ENCODE assay signal across 20 mouse cellular contexts in genomic region chr2:151215141-151215540, GRCm38 (mm10).
DNase-seq lines count a peak whose midpoint lies in the region; ATAC-seq and TF ChIP-seq lines count a peak whose summit lies in the region.
"Had no signal": no experiment of that assay in that cellular context is flagged by ENCODE, and none has a peak within 500 bp of the region (broad histone marks: within the 10 kb centered on the region; RNA-seq: fewer than 3 reads in every experiment).

No protein-coding gene starts in this region.

- H3K27me3 ChIP-seq in heart, embryonic 10.5 days (ENCODE audit: insufficient read depth, poor library complexity, severe bottlenecking) = no peaks in the 10 kb centered on the region
- H3K27me3 ChIP-seq in hindbrain, embryonic 11.5 days (ENCODE audit: control insufficient read depth, insufficient read depth, low read length) = no peaks in the 10 kb centered on the region
- H3K27me3 ChIP-seq in hindbrain, postnatal 0 days (ENCODE audit: insufficient read depth, low read length) = no peaks in the 10 kb centered on the region
- H3K27me3 ChIP-seq: embryonic facial prominence, embryonic 13.5 days; embryonic facial prominence, embryonic 15.5 days; forebrain, embryonic 13.5 days had no signal

- peak; percentile 58 for DNase-seq in heart, embryonic 10.5 days (ENCODE audit: low spot score)
- DNase-seq in heart, adult 18-20 months = no peak
- DNase-seq in hindbrain, embryonic 11.5 days (ENCODE audit: low spot score) = no peak
- DNase-seq in hindbrain, postnatal 0 days (ENCODE audit: low spot score) = no peak
- DNase-seq: adrenal gland, adult 2 months; adrenal gland, postnatal 10 days; adrenal gland, postnatal 25 days; cerebellum, adult 11 months; cerebellum, adult 18-20 months; cerebellum, adult 8-10 months; cerebellum, adult 9-11 months; cerebellum, postnatal 14 days; cerebellum, postnatal 36 days; embryo, embryonic 11 days had no signal

- no peak overlapping the region for H3K9ac ChIP-seq in hindbrain, embryonic 11.5 days (ENCODE audit: low read depth, low read length)
- H3K9ac ChIP-seq in hindbrain, postnatal 0 days (replicated peaks; ENCODE audit: low read length) = no peak overlapping the region
- H3K9ac ChIP-seq: embryonic facial prominence, embryonic 13.5 days; embryonic facial prominence, embryonic 15.5 days; forebrain, embryonic 13.5 days had no signal

- H3K27ac ChIP-seq in heart, embryonic 10.5 days = no peak overlapping the region
- no peak overlapping the region for H3K27ac ChIP-seq in hindbrain, embryonic 11.5 days (ENCODE audit: low read depth, low read length)
- H3K27ac ChIP-seq in hindbrain, postnatal 0 days = no peak overlapping the region
- H3K27ac ChIP-seq: embryonic facial prominence, embryonic 13.5 days; embryonic facial prominence, embryonic 15.5 days; forebrain, embryonic 10.5 days; forebrain, embryonic 13.5 days had no signal

- no peak overlapping the region for H3K4me3 ChIP-seq in heart, embryonic 10.5 days
- no peak overlapping the region for H3K4me3 ChIP-seq in hindbrain, embryonic 11.5 days (ENCODE audit: low read depth, low read length)
- H3K4me3 ChIP-seq in hindbrain, postnatal 0 days (ENCODE audit: low read length) = no peak overlapping the region
- H3K4me3 ChIP-seq: embryonic facial prominence, embryonic 13.5 days; embryonic facial prominence, embryonic 15.5 days; erythroblast, embryonic 14.5 days; forebrain, embryonic 10.5 days; forebrain, embryonic 13.5 days had no signal

- H3K36me3 ChIP-seq in heart, embryonic 10.5 days = no peaks in the 10 kb centered on the region
- no peaks in the 10 kb centered on the region for H3K36me3 ChIP-seq in hindbrain, embryonic 11.5 days (ENCODE audit: control insufficient read depth, insufficient read depth, low read length)
- H3K36me3 ChIP-seq in hindbrain, postnatal 0 days (ENCODE audit: insufficient read depth, low read length) = no peaks in the 10 kb centered on the region
- H3K36me3 ChIP-seq: embryonic facial prominence, embryonic 13.5 days; embryonic facial prominence, embryonic 15.5 days; forebrain, embryonic 10.5 days had no signal

- WGBS in heart, embryonic 10.5 days = 74% methylated on average over 5 of the region's 5 CpGs
- WGBS in hindbrain, embryonic 11.5 days = 89% methylated on average over 5 of the region's 5 CpGs
- 86% methylated on average over 5 of the region's 5 CpGs for WGBS in hindbrain, postnatal 0 days

- peak; percentile 57; the same call in 1 of the 2 replicates for ATAC-seq in hindbrain, embryonic 11.5 days (ENCODE audit: low FRiP score)
- ATAC-seq in hindbrain, postnatal 0 days = no peak
- ATAC-seq: forebrain, embryonic 13.5 days; forebrain, embryonic 16.5 days had no signal

- no peak for TF ChIP-seq CTCF in hindbrain, postnatal 0 days (IDR thresholded peaks at IDR 0.05; ENCODE audit: low read depth)

- no peaks in the 10 kb centered on the region for H3K4me1 ChIP-seq in heart, embryonic 10.5 days
- H3K4me1 ChIP-seq in hindbrain, embryonic 11.5 days (replicated peaks; ENCODE audit: control insufficient read depth, insufficient read depth, low read length) = no peaks in the 10 kb centered on the region
- no peaks in the 10 kb centered on the region for H3K4me1 ChIP-seq in hindbrain, postnatal 0 days (ENCODE audit: insufficient read depth, low read length)
- H3K4me1 ChIP-seq: embryonic facial prominence, embryonic 13.5 days; embryonic facial prominence, embryonic 15.5 days; forebrain, embryonic 10.5 days; forebrain, embryonic 13.5 days had no signal

- no peak overlapping the region for H3K4me2 ChIP-seq in hindbrain, embryonic 11.5 days (replicated peaks; ENCODE audit: low read depth, low read length)
- no peak overlapping the region for H3K4me2 ChIP-seq in hindbrain, postnatal 0 days (ENCODE audit: low read depth, low read length)
- H3K4me2 ChIP-seq: embryonic facial prominence, embryonic 13.5 days; embryonic facial prominence, embryonic 15.5 days; forebrain, embryonic 13.5 days had no signal

- peaks cover 11% of the 10 kb centered on the region; the same call in 1 of the 2 replicates for H3K9me3 ChIP-seq in heart, embryonic 10.5 days
- H3K9me3 ChIP-seq in hindbrain, embryonic 11.5 days (ENCODE audit: control insufficient read depth, low read length) = peaks cover 4% of the 10 kb centered on the region; the same call in 1 of the 2 replicates
- peaks cover 4% of the 10 kb centered on the region; the same call in 1 of the 2 replicates for H3K9me3 ChIP-seq in hindbrain, postnatal 0 days (ENCODE audit: low read length)
- H3K9me3 ChIP-seq: embryonic facial prominence, embryonic 15.5 days had no signal
